Mouse (Mus musculus) bone marrow, adult 2 months (tissue): ENCODE measurements around the gene Vgll4.

Experiments
- CTCF ChIP-seq: fragments of 200-500 bp; IDR thresholded peaks from 2 replicates; pipeline ENCODE4 v1.5.1; 2011; ENCODE audit warnings: low read length, control low read depth; ENCODE audit not compliant: control insufficient read depth, insufficient read depth
- POLR2A ChIP-seq: fragments of 200-500 bp; IDR thresholded peaks from 2 replicates; pipeline ENCODE4 v1.6.1; 2011; ENCODE audit warnings: low read depth, mild to moderate bottlenecking, control low read depth, low read length, borderline replicate concordance; ENCODE audit not compliant: control insufficient read depth

GRCm38 (mm10) chr6:114885129-114885528 lies 84.7 kb downstream of the Vgll4 start:
- TF ChIP-seq POLR2A (no peak), CTCF (no peak)
